Mouse (Mus musculus) C2C12 (cell line): ENCODE data around the gene Fscn3.

ENCODE experiments used
- CEBPB ChIP-seq: IDR thresholded peaks from one replicate; pipeline ENCODE4 v1.6.1; 2011; ENCODE audit warnings: low read depth, mild to moderate bottlenecking, control low read depth, moderate library complexity
- CTCF ChIP-seq: IDR thresholded peaks from one replicate; pipeline ENCODE4 v1.5.1; 2011; ENCODE audit not compliant: control insufficient read depth, insufficient read depth, insufficient read length
- MAX ChIP-seq: IDR thresholded peaks from one replicate; pipeline ENCODE4 v1.6.1; 2011; ENCODE audit warnings: mild to moderate bottlenecking, control low read depth
- USF1 ChIP-seq: IDR thresholded peaks from one replicate; pipeline ENCODE4 v1.6.1; 2011; ENCODE audit warnings: low read depth, mild to moderate bottlenecking, control low read depth, moderate library complexity

- TF ChIP-seq CTCF (no peak), CEBPB (no peak), MAX (no peak), USF1 (no peak)
Observed at GRCm38 (mm10) chr6:28411236-28411635, 16.4 kb upstream of the Fscn3 start.
